Mouse (Mus musculus) testis, adult 2 months (tissue): ENCODE measurements around the gene Tstd1. TPM values are rescaled to one million over a fixed set of nuclear protein-coding genes. Genes with fewer than 3 reads are reported as not detected.

ENCODE experiments used
- H3K27ac ChIP-seq: fragments of 200-500 bp; 2 replicates; pipeline ENCODE4 v1.5.1; 2012; ENCODE audit warnings: low read depth, low read length; ENCODE audit not compliant: control insufficient read depth, insufficient read depth
- H3K27me3 ChIP-seq: fragments of 200-500 bp; 2 replicates; pipeline ENCODE4 v1.6.1; 2012; ENCODE audit warnings: mild to moderate bottlenecking, low read length, moderate library complexity; ENCODE audit not compliant: control insufficient read depth, insufficient read depth
- H3K36me3 ChIP-seq: fragments of 200-500 bp; 2 replicates; pipeline ENCODE4 v1.6.1; 2012; ENCODE audit warnings: mild to moderate bottlenecking, low read length; ENCODE audit not compliant: control insufficient read depth, insufficient read depth
- H3K4me1 ChIP-seq: fragments of 200-500 bp; 2 replicates; pipeline ENCODE4 v1.6.1; 2012; ENCODE audit warnings: low read length; ENCODE audit not compliant: control insufficient read depth, insufficient read depth
- H3K4me3 ChIP-seq: fragments of 200-500 bp; 2 replicates; pipeline ENCODE4 v1.5.1; 2012; ENCODE audit warnings: low read depth, mild to moderate bottlenecking, low read length, moderate library complexity, mixed read lengths; ENCODE audit not compliant: control insufficient read depth
- CTCF ChIP-seq: fragments of 200-500 bp; IDR thresholded peaks from 2 replicates; pipeline ENCODE4 v1.5.1; 2012; ENCODE audit warnings: low read depth, mild to moderate bottlenecking, inconsistent platforms, low read length, moderate library complexity; ENCODE audit not compliant: control insufficient read depth, insufficient read depth, insufficient replicate concordance
- POLR2A ChIP-seq: fragments of 200-500 bp; IDR thresholded peaks from 2 replicates; pipeline ENCODE4 v1.6.1; 2012; ENCODE audit warnings: low read depth, mild to moderate bottlenecking, inconsistent platforms, low read length, moderate library complexity; ENCODE audit not compliant: control insufficient read depth
- polyA plus RNA-seq: library from polyadenylated mRNA; depleted of rRNA; stranded (reverse); fragments of >200 nt; gene quantifications from 2 replicates; pipeline ENCODE4 v1.2.3, GENCODE M21; 2012

The Tstd1 gene
- polyA plus RNA-seq, 1 experiment, result 1.4 TPM

- Histone ChIP-seq H3K27me3 (no peaks in the 10 kb centered on the region), H3K36me3 (no peaks in the 10 kb centered on the region), H3K27ac (no peak overlapping the region), H3K4me1 (no peaks in the 10 kb centered on the region), H3K4me3 (no peak overlapping the region)
- TF ChIP-seq CTCF, result no peak
- TF ChIP-seq POLR2A, result no peak
Observed at GRCm38 (mm10) chr1:171382096-171382620, 36.5 kb upstream of the Tstd1 start.

GRCm38 (mm10) chr1:171384361-171384760 is 34.3 kb upstream of the Tstd1 start:
- Histone ChIP-seq H3K27ac (no peak overlapping the region), H3K4me1 (peaks cover 9% of the 10 kb centered on the region), H3K27me3 (no peaks in the 10 kb centered on the region), H3K36me3 (no peaks in the 10 kb centered on the region), H3K4me3 (peak overlapping the region; percentile 37)
- TF ChIP-seq CTCF (no peak), POLR2A (no peak)

- TF ChIP-seq CTCF, result no peak; the same call in 1 of the 2 replicates
- TF ChIP-seq POLR2A, result no peak
- Histone ChIP-seq H3K27me3 (no peaks in the 10 kb centered on the region), H3K27ac (no peak overlapping the region), H3K36me3 (no peaks in the 10 kb centered on the region), H3K4me3 (peak overlapping the region; percentile 39), H3K4me1 (peaks cover 9% of the 10 kb centered on the region)
Observed at GRCm38 (mm10) chr1:171385171-171385570, 33.5 kb upstream of the Tstd1 start.

- peaks cover 9% of the 10 kb centered on the region for H3K4me1 ChIP-seq
- TF ChIP-seq POLR2A (no peak), CTCF (peak; percentile 11; the same call in 1 of the 2 replicates)
- H3K4me3 ChIP-seq, result peak overlapping the region; percentile 72
- H3K27ac ChIP-seq, result no peak overlapping the region
- no peaks in the 10 kb centered on the region for H3K36me3 ChIP-seq
- H3K27me3 ChIP-seq, result no peaks in the 10 kb centered on the region
Observed at GRCm38 (mm10) chr1:171387099-171387498, 31.6 kb upstream of the Tstd1 start.

- no peaks in the 10 kb centered on the region for H3K36me3 ChIP-seq
- no peaks in the 10 kb centered on the region for H3K27me3 ChIP-seq
- TF ChIP-seq CTCF, result no peak
- TF ChIP-seq POLR2A, result peak; percentile 27; the same call in 1 of the 2 replicates
- peak within 1 kb of the TSS; percentile 75 for H3K4me3 ChIP-seq
- H3K27ac ChIP-seq, result peak within 1 kb of the TSS; percentile 21; the same call in 1 of the 2 replicates
- peaks cover 9% of the 10 kb centered on the region for H3K4me1 ChIP-seq
Observed at GRCm38 (mm10) chr1:171388376-171389102, 30.1 kb upstream of the Tstd1 start, which contains the start of gene Arhgap30. Gene Arhgap30, plus strand, starts transcription at chr1:171388954.

- no peak for TF ChIP-seq POLR2A
- no peak for TF ChIP-seq CTCF
- no peak overlapping the region for H3K27ac ChIP-seq
Observed at GRCm38 (mm10) chr1:171390101-171390500, 28.6 kb upstream of the Tstd1 start.

GRCm38 (mm10) chr1:171401821-171402220 is 16.9 kb upstream of the Tstd1 start:
- no peaks in the 10 kb centered on the region for H3K4me1 ChIP-seq
- H3K4me3 ChIP-seq, result no peak overlapping the region
- H3K36me3 ChIP-seq, result no peaks in the 10 kb centered on the region
- H3K27me3 ChIP-seq, result no peaks in the 10 kb centered on the region
- H3K27ac ChIP-seq, result no peak overlapping the region
- TF ChIP-seq CTCF (no peak), POLR2A (no peak)

More at GRCm38 (mm10) chr1:171390101-171390500, 28.6 kb upstream of the Tstd1 start:
- no peaks in the 10 kb centered on the region for H3K36me3 ChIP-seq
- no peaks in the 10 kb centered on the region for H3K27me3 ChIP-seq
- H3K4me3 ChIP-seq, result peak overlapping the region; percentile 70
- peaks cover 9% of the 10 kb centered on the region for H3K4me1 ChIP-seq

GRCm38 (mm10) chr1:171402991-171403390 is 15.7 kb upstream of the Tstd1 start:
- H3K4me1 ChIP-seq, result no peaks in the 10 kb centered on the region
- TF ChIP-seq POLR2A (no peak), CTCF (no peak)
- no peaks in the 10 kb centered on the region for H3K27me3 ChIP-seq
- no peak overlapping the region for H3K27ac ChIP-seq
- H3K4me3 ChIP-seq, result no peak overlapping the region
- H3K36me3 ChIP-seq, result no peaks in the 10 kb centered on the region
